Mouse (Mus musculus) lung, postnatal 10 days (tissue): ENCODE measurements around the gene Foxp4.
"Not testable (repeated sequence)": the region's sequence is repeated elsewhere in the genome, so short reads cannot be mapped to it uniquely, and the experiment has no call there.

Source experiments
- DNase-seq: peaks from one replicate; pipeline ENCODE4 v3.0.0; 2021

Gene Foxp4

GRCm38 (mm10) chr17:47889267-47889666 lies 35.2 kb downstream of the Foxp4 start:
- no peak for DNase-seq

DNA sequence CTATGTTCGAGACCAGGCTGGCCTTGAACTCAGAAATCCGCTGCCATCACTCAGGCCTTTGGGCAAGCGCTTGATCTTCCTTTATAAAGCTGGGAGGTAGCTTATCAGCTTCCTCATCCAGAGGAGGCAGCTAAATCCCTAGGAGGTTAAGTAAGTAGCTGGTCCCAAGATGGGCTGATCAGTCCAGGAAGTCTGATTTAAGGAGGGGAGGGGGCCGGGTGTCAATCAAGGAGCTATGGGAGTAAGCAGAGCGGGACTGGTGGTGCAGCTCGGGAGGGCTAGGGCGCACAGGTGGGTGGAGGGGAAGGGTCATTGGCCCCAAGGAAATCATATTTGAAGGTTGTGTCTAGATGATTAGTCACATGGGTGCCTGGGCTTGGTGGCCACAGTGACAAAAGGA lies 35.8 kb downstream of the Foxp4 start:
- DNase-seq = no peak

- DNase-seq = no peak
Measured at GRCm38 (mm10) chr17:47888155-47888455, 36.3 kb downstream of the Foxp4 start.

DNA sequence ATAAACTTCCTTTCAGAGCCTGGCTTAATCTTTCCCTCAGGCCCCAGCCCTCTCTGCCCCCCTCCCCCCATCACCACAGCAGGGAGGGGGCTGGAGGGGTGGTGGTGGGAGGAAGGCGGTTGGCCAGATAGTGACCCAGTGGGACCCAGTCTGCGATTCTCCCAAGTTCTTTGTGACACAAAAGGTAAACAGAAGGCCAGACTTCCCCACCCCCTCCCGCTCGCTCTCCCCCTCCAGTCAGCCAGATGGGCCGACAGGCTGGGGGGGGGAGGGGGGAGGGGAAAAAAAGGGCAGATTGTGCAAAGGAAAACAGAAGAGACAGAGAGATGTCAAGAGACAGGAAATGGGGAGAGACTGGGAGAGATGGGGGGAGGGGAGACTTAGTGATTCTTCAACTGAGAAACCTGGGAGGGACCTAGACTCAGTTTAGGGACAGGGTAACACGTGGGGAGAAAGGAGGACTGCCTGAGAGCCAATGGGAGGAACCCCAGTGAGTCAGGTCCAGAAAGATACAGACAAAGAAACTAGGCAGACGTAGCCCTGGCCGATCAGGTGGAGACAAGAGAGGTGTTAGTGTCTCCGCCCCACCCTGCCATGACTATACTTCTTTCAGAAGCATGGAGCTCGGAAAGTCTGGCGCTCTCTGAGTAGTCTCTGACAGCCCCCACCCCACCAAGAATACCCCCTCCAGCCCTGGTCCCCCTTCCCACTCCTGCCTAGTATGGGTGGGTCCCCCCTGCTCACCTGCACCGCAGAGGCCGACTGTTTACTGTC lies 36.9 kb downstream of the Foxp4 start:
- peak; percentile 69 for DNase-seq

- no peak for DNase-seq
Measured at GRCm38 (mm10) chr17:47883099-47883498, 41.3 kb downstream of the Foxp4 start.

DNA sequence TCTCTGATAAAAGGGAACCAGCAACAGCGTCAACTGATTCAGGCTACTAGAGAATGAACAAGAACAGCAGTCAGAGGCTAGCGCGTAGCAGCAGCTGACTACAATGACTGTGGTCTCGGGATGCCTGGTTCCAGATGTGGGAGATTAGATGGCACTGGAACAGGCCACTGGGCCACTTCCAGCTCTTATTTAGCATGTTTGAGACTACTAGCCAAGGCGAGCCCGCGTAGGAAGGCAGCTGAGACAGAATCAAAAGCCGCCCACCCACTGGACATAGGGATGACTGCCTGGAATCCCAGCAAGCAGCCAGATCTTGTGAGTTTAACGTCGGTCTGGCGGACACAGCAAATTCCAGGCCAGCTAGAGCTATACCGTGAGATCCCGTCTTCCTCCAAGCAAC lies 43.1 kb downstream of the Foxp4 start:
- no peak for DNase-seq

- DNase-seq = no peak
Measured at GRCm38 (mm10) chr17:47879207-47879606, 45.2 kb downstream of the Foxp4 start.

- peak; percentile 73 for DNase-seq
Measured at GRCm38 (mm10) chr17:47878378-47879089, 45.9 kb downstream of the Foxp4 start.

DNA sequence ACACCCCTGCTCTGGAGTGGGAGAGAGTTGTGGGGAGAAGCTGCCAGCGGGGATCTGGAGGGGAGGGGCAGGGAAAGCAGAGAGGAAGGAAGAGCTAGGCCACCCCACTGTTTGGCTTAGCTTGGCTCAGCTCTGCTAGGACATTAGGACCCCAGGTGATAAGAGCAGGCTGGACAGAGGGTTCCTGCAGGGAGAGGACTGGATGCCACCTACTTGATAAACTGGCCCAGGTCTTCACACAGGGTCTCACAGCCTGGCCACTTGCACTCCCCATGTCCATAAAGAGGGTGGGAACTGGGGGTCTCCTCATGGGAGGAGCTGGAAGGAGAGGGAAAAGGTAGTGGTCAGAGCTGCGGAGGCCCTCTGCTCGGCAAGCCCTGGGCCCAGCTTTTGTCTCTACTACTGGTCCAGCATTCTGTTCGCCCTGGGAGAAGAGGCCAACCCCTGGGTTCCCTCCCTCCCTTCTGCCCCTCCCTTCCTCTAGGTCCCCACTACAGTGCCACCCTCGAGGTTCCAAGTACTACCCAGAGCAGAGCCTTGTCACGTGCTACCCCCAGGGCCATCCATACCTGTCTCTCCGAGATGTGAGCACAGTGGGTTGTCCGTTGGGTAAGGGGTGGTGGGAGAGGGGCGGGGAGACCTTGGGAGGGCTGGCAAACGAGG lies 46.6 kb downstream of the Foxp4 start:
- DNase-seq = no peak

DNA sequence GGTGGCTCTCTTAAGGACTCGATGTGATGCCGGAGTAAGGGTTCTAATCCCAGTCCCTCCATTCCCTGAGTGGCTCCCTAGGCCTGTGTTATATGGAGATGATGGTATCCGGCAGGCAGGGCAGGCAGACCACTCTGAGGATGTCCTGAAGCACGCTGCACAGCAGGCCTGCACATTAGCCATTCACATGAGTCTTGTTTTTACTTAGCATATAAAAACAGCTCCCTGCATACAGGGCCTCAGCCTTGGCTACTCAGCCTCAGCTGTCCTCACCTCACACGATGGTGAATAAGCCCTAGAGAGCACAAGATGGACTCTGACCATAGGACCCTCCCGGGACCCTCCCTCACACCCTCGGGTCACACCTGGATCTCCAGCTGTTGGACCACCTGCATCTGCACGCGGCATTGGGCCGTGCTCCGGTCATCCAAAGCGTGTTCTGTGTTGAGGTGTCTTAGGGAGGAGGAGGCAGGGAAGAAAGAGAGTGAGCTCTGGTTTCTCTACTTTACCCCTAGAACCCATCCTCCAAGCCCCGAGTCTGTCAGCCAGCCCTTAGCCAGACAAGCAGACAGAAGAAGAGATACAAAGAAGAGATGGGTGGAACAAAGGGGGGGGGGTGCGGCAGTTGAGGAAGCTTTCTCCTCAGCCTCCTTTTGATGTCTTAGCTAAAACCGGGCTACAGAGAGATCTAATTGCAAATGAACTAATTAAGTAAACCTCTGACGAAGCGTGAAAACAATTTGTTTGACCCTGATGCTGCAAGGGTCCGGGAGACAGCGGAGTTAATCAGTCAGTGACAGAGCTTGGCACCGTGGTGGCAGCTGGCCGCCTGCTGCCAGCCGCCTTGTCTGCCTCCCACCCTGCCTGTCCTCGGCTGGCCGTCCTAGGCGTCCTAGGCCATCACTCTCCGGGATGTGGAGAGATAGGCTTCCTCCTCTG lies 47.4 kb downstream of the Foxp4 start:
- no peak for DNase-seq

- peak; percentile 93 for DNase-seq
Measured at GRCm38 (mm10) chr17:47873341-47873791, 51.1 kb downstream of the Foxp4 start.

DNA sequence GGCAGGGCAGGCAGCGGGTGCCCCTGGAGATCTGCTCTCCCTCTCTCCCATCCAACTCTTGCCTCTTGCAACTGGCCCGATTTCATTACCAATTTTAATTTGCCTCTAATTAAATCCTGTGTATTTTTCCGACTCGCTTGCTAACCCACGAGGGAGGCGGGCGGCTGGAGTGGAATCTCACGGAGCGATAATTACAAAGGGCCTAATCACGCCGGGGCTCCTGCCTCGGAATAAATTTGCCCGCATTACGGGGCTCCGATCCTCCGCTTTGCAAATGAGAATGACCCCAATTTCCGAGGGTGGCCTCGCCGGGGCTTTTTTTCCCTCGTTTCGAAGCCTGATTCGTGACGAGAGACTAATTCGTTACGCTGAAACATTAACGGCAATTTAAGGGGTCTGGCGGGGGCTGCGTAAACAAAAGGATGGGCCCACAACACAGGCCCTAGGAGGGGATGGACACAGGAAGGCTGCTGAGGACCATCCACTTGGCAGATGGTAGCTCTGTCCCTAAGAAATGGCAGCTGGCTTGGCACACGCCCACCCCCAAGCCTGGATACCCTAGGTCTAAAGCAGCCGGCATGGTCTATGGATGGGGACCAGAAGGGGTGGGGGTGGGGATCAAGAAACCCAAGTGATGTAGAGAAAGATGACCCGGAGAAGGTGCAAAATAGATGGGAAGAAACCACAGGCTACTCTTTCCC lies 52.0 kb downstream of the Foxp4 start:
- no peak for DNase-seq

DNA sequence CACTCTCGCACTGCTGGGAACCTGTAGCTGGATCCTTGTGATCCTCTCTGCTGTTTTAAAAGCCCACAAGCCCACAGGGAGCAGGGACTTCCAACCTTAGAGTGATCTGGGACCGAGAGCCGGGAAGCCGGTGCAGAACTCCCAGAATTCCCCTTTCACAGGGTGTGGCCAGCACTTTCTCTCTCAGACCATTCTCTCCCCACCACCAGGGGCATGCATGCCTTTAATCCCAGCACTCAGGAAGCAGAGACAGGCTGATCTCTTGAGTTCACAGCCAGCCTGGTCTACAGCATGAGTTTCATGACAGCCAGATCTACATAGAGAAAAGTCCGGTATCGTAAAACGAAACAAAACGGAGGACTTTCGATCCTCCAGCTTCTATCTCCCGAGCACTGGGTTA lies 54.6 kb downstream of the Foxp4 start:
- DNase-seq = no peak

GRCm38 (mm10) chr17:47866037-47866436 lies 58.4 kb downstream of the Foxp4 start:
- no peak for DNase-seq

GRCm38 (mm10) chr17:47864496-47864895 lies 59.9 kb downstream of the Foxp4 start:
- DNase-seq = peak; percentile 94

DNA sequence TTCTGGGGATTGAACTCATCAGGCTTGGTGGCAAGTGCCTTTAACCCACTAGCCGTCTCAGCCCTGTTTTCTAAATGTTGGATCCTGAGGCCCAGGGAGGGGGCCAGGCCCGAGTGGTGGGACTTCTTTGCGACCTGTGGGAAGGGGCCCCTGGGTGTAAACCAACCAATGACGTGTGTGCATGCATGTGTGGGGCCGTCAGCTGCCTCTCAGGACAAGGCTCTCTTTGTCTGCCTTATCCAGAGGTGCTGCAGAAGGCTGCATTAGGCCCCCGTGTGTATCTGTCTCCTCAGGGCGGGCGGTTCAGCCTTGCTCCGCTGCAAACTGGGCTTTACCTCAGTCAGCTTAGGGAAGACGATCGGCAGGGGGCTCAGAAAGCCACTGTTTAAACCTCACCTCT lies 61.0 kb downstream of the Foxp4 start:
- no peak for DNase-seq

DNA sequence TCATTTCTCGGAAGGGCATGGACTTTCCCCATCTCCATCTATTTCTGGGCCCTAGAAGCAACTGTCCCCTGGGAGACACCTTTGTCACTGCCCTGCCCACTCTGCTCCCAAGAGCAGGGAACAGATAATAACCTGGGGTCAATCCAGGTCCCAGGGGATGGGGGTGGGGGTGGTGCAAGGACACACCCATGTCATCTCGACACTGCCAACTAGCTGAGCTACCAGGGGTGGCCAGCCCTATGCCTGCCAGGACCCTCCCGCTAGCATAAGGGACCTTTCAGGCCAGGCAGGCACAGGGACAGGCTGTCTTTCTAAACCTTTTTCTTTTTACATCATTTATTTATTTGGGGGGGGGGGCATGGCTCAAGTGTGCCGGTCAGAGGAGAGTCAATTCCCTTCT lies 61.4 kb downstream of the Foxp4 start:
- no peak for DNase-seq

DNA sequence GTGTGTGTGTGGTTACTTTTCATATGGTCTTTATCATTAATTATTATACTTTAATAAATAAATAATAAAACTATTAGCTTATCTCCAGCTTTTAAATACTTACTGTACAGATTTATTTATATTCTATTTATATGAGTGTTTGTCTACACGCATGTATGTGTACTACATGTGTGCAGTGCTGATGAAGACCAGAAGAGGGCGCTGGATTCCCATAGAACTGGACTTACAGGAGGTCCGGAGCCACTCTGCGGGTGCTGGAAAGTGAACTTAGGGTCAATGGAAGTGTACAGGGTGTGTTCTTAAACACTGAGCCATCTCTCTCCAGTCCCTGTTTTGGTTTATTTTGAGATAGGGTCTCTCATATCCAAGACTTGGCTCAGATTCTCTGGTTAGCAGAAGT lies 68.9 kb downstream of the Foxp4 start:
- no peak for DNase-seq

DNA sequence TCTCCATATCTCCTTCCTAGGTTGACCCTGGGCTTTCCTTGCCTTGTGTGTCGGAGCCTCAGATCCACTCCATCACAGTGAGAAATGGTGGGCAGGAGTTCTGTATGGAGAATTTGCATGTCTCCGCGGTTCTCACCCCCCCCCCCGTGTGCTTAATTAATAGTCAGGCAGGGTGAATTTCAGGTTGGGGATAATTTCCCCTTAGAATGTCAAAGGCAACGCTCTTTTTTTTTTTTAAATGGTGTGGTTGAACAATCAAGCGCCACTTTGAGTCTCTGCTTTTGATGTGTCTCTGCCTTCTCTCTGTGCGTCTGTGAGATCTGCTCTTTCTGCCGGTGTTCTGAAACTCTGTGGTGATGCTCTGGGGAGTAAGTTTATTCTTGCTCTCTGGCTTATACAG lies 69.5 kb downstream of the Foxp4 start:
- DNase-seq = no peak

GRCm38 (mm10) chr17:47853760-47854159 lies 70.7 kb downstream of the Foxp4 start:
- no peak for DNase-seq

GRCm38 (mm10) chr17:47853336-47853735 lies 71.1 kb downstream of the Foxp4 start:
- no peak for DNase-seq

GRCm38 (mm10) chr17:47851798-47852360 lies 72.6 kb downstream of the Foxp4 start:
- DNase-seq = not testable (repeated sequence)
